Mouse (Mus musculus): ENCODE results near the gene Pde4d.
A peak's percentile ranks its signal among the peaks of the same experiment; 100 is the strongest.

The Pde4d gene

DNA sequence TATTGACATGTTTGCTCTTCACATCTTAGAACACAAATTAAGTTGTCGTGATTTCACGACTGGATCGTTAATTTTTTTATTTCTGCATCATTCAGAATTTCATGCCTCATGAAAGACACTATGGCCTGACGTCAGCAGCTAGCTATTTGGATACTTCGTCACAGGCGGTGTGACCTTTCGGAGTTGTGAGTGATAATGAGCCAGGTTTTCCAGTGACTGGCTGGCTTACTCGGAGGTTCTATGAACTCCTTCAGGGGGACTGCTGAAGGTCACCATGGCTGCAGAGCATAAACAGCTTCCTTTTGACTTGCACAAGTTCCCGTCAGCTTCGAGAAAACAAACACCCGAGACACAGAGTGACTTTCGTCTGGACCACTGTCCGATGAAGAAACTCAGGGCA lies 1311.3 kb downstream of the Pde4d start:
- no peak for DNase-seq (ENCODE audit: low spot score in 2 of 2)

DNA sequence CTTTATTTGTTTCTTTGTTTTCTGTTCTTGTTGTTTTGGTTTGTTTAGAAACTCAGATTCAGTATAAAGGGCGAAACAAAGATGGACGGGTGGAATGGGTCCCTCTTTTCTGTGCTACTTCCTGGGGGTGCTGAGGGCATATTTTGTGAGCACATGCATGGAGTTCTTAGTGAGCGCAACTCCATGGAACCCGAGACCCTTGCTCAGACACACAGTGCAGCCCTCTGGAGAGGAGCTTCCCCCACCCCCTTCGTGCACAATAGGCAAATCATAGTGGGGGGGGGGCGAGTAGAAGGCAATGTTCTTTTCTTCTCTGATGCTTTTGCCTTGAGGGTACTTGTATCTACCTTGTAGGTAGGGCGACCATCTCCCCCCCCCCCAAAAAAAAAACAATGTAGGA lies 1325.0 kb downstream of the Pde4d start:
- DNase-seq (ENCODE audit: low spot score in 2 of 2): no peak

DNA sequence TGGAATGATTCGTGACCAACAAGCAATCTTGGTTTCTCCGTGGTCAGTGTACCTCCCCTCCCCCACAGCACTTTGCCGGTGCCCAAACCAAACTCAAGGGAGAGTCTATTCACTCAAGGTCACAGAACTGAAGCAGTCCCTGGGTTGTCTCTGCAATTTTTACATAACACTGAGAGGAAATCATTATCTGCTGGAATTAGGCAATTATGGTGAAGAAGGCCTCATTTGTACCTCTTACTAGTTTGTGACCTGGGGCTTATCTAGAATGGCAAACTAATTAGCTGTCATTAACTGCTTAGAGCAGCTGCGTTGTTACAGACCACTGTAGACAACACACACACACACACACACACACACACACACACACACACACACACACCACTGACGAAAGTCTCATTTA lies 1325.4 kb downstream of the Pde4d start:
- DNase-seq (ENCODE audit: low spot score in 2 of 2): no peak

DNA sequence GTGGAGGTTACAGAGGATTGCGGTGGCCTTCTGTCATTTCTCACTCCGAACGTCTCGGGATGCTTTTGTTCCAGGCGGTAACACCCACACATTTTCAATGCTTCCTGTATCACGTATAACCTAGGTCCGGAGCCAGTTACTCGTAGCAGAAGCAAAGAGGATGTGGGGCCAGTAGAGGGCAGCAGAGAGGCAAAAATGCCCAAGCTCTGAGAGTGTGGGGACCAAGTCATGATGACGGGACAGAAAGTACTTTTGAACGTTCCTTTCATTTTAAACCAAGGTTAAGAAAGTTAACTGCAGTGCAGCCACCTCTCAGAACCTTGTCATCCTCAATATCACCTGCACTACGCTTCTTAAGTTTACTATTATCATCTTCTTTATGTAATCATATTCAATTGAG lies 1326.4 kb downstream of the Pde4d start:
- peak; percentile 89 to 92 for DNase-seq (ENCODE audit: low spot score in 2 of 2)

DNA sequence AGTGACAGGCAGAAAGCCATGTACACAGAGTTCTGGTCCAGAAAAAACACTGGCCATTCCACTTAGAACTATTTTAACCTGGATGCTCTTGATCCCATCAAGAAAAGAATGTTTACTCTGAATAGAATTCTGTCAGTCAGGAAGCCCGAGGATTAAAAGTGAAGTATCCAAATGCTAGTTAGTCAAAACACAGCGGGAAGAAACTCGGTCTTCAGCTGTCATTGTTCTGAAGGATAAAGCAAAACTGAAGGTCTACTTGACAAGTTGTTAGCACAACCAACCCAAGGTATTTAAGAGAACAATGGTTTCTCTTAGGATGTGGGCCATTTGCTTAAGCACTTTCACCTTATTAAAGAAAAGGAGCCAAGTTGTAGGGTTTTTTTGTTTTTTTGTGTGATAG lies 1327.2 kb downstream of the Pde4d start:
- DNase-seq (ENCODE audit: low spot score in 2 of 2): no peak

DNA sequence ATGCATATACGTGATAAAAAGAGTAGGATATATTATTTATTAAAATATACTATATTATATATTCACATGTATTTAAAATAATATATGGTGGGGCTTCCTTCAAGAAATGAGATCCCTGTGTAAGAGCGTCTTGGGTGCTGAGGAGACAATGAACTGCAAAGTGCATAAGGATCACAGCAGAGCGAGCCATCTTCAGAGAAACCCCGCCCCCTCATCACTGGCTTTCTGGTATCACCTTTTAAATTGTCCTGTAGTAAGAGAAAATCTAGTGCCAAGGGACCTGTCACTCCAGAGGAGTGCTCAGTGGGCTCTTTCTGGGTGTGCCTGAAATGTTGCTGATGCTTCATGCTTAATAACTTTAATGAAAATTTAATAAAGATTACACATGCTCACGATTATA lies 1327.7 kb downstream of the Pde4d start:
- no peak for DNase-seq (ENCODE audit: low spot score in 2 of 2)

DNA sequence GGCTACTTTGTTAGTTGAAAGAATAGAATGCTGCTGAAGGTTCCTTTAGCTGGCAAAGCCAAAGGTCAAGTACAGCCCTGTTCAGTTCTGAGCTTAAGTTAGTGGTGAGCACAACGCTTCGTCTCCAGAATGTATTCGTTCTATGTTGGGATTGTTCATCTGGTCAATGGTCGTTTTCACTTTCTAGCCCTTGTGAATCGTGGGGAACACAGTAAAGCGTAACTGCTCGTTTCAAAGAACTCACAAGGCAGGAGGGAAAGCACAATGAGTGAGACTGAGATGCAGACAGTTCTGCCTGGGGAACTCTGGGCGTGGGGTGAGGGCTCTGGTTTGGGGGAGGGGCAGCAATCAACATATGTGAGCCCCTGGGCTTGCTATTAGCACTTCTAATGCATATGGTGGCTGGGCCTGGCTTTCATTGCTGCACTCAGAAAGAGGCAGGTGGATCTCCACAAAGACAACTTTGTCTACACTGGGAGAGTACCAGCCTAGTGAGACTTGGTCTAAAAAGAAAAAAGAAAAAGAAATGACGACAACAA lies 1328.6 kb downstream of the Pde4d start:
- DNase-seq (ENCODE audit: low spot score in 2 of 2): no peak

DNA sequence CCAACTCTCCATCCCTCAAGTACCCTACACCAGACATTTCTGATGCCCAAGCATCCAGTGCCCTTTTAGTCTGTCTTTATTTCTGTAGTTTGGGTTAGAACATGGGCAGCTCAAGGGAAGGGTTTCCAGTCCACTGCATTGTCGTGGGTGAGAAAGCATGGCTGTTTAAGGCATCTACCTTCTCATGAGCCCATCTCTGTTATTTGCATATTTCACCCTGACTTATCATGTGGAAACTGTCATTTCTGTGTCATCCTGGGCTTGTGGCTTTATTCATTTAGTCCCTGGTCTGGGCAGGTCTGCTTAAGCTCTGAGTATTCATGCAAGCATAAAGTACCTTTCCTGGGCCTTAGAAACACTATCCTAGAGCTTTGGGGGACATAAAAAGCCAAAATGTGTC lies 1331.7 kb downstream of the Pde4d start:
- DNase-seq (ENCODE audit: low spot score in 2 of 2): no peak

DNA sequence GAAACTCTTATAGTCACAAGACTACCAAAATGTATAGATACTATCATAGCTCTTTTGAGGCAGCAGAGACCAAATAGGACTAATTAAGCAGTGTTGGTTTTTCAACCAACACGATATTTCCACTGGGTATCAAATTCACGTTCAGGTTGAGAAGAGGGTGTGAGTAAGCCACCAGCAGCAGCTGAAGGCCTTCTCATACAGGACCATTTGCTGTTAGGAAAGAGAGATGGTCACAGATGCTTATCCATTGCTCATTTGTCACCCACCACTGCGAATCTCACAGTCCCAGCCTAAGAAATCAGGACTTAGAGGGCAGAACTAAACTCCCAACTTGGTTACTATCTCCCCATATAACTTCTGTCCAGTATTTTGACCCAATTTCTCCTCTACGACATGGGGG lies 1338.9 kb downstream of the Pde4d start:
- no peak for DNase-seq (ENCODE audit: low spot score in 2 of 2)

DNA sequence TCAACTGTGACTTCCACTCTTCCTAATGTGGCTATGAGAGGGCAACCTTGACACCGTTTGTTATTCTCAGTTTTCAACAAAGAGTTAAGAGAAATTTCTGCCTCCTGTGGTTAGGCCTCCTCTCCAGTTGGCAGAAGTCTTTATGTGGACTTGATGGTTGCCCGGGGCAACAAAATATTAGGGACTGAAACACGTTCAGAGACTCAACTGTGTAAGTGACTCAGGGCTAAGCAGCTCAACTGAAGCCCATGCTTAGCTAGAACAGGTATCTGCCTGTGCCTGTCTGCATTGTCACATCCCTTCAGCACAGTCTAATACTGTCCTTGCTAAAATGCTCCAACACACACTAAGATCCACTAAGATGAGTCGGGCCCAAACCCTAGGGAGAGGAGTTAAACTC lies 1339.4 kb downstream of the Pde4d start:
- DNase-seq (ENCODE audit: low spot score in 2 of 2): no peak

DNA sequence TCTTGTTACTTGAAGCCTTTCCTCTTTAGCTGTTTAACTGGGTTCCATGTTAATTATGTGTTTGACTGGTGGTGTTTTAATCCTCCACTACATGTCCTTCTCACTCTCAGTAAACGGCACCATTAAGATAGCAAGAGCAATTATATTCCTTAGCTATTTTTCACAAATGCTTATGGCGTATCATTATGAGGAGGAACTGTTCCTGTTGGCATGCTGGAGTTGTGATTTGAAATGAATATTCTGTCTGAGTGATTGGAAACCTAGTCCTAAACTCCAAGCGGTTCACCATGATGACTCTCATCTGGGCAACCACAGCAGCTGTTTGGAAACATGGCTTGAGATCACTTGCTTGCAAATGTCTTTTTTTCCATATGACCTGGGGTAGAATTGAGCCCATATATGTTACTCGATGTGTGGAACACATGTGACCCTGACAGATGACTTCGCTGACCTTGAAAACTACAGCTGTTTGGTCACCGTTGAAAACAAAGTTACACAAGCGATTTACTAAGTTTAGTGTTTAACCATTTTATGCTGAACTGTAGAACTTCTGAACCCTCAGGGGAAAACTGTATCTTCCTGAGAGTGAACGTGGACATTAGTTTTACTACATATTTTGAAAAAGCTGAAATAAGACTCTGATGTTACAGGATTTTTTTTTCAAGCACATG lies 1340.4 kb downstream of the Pde4d start:
- no peak for DNase-seq (ENCODE audit: low spot score in 2 of 2)

DNA sequence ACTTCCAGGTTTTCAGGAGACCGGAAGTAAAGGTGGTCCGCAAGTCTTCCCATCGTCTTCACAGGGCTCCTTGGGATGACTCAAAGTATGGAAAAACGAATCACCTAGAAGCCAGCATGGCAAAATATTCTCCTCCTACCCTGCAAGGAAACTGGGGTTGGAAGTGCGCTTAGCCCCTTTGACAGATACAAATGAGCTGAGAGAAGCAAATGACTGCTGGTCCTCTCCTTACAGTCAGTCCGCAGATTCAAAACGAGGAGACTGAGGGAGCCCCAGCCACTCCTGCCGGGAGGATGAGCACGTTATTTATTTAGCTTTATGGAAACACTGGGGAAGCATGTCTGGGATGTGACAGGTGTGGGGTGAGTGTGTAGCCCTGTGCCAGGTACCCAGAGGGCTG lies 1344.2 kb downstream of the Pde4d start:
- no peak for DNase-seq (ENCODE audit: low spot score in 2 of 2)

DNA sequence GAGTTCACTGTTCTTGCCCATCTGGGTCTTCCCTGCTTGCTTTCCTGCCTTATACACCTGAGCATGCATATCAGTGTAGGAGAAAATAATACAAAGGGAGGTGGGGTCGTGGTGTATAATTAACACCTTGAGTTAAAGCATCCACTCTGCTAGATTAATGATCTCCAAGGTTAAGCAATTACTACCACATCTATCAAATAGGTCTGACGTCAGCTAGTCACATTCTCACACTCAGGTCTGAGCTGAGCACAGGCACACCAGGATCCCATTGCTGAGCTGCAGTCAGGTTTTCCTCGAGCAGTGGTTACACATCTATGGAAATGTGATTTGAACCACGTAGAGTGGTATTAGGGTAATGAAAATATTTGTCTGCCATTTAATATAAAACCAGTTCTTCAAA lies 1348.9 kb downstream of the Pde4d start:
- no peak for DNase-seq (ENCODE audit: low spot score in 2 of 2)

DNA sequence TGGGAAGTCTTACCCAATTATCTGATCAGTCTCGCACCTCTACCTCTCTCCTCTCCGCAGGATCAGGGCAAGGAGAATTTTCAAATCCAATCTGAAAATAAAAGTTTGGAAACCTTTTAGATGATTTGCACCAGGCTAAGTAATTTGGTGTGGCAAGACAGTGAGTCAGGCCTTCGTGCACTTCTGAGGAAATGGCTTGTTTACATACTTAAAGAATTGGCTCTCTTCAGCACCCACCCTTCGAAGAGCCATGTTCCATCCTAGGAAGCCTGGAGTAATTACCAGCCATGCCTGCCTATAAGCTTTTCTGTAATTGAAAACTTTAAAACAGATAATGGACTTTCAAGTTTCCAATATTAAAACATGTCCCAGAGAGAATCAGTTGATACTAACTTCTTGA lies 1352.5 kb downstream of the Pde4d start:
- DNase-seq (ENCODE audit: low spot score in 2 of 2): no peak

DNA sequence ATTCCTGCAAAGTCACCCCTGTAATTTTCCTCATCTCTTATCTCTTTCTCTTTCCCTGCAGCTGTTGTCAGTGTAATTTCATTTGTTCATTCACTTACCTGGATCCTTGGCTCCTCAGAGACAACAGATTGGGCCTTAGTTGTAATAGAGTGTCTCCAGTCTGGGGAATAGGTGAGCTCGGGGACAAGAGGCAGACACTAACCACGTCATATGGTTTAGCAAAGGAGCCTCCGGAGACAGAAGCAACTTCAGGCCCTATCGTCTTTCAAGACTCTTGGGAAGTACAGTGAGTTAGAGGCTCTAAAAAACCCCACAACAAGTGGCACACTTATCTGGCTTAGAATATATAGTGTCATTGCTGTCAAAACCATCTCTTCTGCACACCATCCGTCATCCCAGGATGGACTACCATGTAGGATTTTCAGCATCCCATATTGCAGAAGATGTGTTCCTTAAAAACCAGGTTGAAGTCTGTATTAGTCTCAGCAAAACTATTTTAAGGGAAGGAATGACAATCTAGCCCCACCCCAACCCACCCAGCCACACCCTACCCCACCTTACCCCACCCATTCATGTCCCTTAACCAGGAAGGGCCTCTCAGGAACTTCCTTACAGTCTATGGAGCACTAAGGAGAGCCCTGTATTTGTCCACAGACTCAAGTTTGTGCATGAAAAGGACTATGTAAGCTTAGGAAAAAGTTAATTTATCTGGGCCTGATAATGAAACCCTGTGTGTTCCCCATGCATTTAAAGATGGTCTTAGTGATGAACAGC lies 1356.6 kb downstream of the Pde4d start:
- no peak for DNase-seq (ENCODE audit: low spot score in 2 of 2)

DNA sequence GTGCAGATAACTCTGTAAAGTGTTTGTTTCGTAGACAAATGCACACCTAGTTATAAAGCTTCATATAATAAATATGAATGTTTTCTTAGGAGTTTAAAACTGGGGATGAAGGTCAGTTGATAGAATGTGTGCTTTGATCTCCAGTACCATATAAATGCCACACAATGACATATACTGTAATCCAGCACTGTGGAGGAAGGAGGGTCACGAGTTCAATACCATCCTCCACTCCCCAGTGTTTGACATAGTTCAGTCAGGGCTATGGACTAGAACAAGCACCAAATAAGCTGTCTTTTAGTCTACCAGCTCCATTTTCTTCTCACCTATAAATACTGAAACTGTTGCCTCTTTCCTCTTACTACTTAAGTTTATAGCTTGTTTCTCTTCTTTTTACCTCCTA lies 1357.3 kb downstream of the Pde4d start:
- no peak for DNase-seq (ENCODE audit: low spot score in 2 of 2)

DNA sequence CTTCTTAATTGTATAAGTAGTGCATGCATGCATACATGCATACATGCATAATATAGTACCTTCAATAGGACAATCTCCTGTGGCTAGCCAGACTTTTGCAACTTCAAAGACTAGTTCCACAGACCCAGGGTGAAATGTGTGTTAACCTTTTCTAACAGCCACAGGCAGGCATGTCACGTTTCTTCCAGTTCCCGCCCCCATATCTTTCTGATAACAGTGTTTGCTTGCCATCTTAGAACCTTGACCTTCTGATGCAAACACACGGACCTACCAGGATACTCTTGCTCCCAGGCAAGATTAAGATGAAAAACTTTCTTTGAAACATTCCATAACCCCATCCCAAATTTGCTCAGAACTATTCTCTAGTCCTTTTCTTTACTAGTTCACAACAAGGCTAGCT lies 1357.7 kb downstream of the Pde4d start:
- no peak for DNase-seq (ENCODE audit: low spot score in 2 of 2)

DNA sequence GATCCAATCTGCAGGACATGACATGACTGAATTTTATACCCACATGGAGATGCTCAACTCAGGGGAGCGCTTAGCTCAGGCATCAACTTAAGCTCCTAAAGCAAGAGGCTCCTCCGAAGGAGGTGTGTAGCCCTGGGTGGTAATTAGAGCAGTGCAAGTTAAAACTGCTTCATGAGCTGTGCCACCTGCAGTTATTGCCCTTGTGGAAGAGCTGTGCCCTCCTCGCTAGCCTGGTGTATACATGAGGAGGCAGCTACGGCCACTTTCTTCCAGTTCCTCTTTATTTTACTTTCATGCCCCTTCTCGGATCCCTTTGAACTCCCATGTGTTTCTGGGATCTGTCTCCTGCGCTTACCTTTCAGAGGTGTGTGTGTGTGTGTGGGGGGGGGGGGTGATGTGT lies 1358.3 kb downstream of the Pde4d start:
- DNase-seq (ENCODE audit: low spot score in 2 of 2): no peak

DNA sequence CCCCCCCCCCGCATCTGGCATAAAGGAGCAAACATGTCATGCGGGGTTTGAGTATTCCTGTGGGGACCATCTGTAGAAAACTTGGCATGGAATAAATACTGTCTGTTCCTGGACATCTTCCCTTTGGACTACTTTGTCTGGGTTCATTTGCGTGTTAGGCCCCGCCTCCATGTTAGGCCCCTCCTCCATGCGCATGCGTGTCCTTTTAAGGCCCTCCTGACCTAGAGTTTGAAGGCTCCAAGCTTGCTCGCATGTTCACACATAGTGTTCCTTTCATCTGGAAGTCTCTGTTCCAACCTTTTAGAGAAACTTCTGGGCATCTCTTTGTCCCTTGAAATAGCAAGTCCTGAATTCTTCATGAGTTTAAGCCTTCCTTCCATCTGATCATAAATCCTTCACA lies 1359.2 kb downstream of the Pde4d start:
- no peak for DNase-seq (ENCODE audit: low spot score in 2 of 2)

DNA sequence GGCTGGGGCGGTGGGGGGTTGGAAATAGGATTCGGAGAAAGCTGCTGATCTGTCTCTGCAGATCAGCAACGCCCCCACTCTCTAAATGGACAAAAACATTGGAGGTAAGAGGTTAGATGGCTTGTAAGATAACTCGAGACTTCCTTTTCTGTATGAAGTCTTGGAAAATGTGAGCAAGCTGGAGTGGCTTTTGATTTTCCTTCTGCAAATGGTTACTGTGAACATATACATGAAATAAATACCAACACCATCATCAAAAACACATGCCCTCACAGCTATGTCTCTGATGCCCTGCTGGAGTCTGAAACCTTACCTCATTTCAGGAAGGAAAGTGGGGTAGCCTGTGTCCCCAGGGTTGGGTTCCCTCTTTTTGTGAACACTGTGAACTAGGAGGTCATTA lies 1359.9 kb downstream of the Pde4d start:
- DNase-seq (ENCODE audit: low spot score in 2 of 2): no peak

DNA sequence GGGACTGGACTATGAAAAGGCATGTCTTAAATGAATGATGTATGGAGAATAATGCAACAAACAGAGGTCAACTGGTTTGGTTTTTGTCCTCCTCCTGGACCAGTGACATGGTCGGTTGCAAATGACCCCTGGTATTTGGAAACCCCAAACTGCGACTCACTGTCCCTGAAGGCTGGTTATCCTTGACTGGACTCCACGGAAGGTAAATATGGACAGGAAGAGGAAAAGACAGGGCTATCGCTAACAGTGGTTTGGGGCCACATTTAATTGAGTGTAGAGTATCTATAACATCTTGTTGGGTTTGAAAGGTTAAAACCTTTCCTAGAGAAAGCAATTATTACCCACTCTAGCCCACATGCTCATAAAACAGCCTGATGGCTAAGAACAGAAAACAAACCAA lies 1364.2 kb downstream of the Pde4d start:
- DNase-seq (ENCODE audit: low spot score in 2 of 2): no peak

DNA sequence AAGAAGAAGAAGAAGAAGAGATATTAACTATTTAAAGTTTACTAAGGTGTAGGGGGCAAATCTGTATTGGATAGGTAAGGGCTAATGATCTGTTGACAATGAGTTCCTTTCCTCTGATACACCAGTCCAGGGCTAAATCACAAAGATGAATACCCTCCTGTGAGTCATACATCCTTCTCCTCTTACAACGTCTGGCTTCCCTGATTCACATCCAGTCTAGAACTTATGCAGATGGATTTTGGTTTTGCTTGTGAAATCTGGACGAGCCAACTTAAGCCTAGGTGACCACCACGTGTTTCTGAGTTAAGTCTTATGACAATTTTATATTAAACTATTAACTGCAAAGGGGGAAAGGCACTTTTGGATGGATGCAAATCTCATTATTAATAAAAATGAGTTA lies 1369.3 kb downstream of the Pde4d start:
- no peak for DNase-seq (ENCODE audit: low spot score in 2 of 2)

DNA sequence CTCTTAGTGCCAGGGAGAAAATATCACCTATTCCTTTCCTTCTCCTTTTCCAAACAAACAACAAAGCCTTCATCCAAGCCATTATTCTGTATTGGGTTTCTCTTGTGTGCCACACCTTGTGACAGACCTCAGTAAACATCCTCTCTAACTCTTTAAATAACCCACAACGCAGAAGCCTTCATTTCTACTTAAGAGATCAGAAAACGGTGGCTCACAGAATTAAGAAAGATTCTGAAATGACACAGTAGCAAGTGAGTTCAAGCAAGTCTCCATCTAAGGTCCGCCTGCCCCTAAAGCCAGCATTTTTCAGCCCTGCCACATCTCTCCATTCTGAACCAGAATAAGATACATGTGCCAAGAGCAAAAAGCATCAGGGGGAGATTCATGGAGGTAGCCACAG lies 1370.4 kb downstream of the Pde4d start:
- no peak for DNase-seq (ENCODE audit: low spot score in 2 of 2)

DNA sequence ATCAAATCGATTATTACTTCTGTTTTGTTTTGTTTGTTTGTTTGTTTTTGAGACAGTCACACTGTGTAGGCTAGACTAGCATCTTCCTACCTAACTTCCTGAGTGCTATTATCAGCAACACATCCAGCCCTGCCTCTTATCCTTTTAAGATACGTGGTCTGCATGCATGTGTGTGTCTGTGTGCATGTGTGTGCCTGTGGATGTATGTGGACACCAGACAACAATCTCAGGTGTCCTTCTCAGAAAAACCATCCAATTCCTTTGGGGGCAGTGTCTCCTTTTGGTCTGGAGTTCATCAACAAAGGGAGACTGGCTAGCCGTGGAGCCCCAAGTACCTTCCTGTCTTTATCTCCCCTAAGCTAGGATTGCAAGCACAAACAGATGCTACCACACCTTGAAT lies 1371.1 kb downstream of the Pde4d start:
- no peak for DNase-seq (ENCODE audit: low spot score in 2 of 2)

Measured in frontal cortex, postnatal 36 days (tissue).